Mouse (Mus musculus) midbrain, postnatal 0 days (tissue): Measurements from ENCODE around the gene Slc25a29. TPM values are rescaled to one million over a fixed set of nuclear protein-coding genes. Genes with fewer than 3 reads are reported as not detected.

Experiments
- ATAC-seq: fragments of 200-750 bp; cut with Nextera tagmentation; 2 replicates; pipeline ENCODE4 v1.8.0; 2017; ENCODE audit warnings: moderate number of reproducible peaks, mild to moderate bottlenecking, moderate TSS enrichment, moderate library complexity; ENCODE audit not compliant: low FRiP score
- DNase-seq: peaks from one replicate; pipeline ENCODE4 v3.0.0-alpha.2; 2015; ENCODE audit warnings: low spot score
- H3K27ac ChIP-seq: fragments of 300-500 bp; sonication (generic); 2 replicates; pipeline ENCODE4 v1.5.1; 2014; ENCODE audit warnings: low read depth, mild to moderate bottlenecking, low read length, mixed read lengths
- H3K27me3 ChIP-seq: fragments of 300-500 bp; sonication (generic); 2 replicates; pipeline ENCODE4 v1.6.1; 2014; ENCODE audit warnings: low read length, control low read depth, mixed read lengths; ENCODE audit not compliant: insufficient read depth
- H3K36me3 ChIP-seq: fragments of 300-500 bp; sonication (generic); 2 replicates; pipeline ENCODE4 v1.6.1; 2014; ENCODE audit warnings: low read length, control low read depth, mixed read lengths; ENCODE audit not compliant: insufficient read depth
- H3K4me1 ChIP-seq: fragments of 300-500 bp; sonication (generic); 2 replicates; pipeline ENCODE4 v1.6.1; 2014; ENCODE audit warnings: mild to moderate bottlenecking, control low read depth, antibody characterized with exemption, low read length, mixed read lengths; ENCODE audit not compliant: insufficient read depth
- H3K4me2 ChIP-seq: fragments of 300-500 bp; sonication (generic); 2 replicates; pipeline ENCODE4 v1.6.1; 2014; ENCODE audit warnings: low read depth, mild to moderate bottlenecking, low read length, mixed read lengths; ENCODE audit not compliant: poor library complexity, severe bottlenecking
- H3K4me3 ChIP-seq: fragments of 300-500 bp; sonication (generic); 2 replicates; pipeline ENCODE4 v1.5.1; 2014; ENCODE audit warnings: low read depth, mild to moderate bottlenecking, low read length, moderate library complexity
- H3K9ac ChIP-seq: fragments of 300-500 bp; sonication (generic); replicated peaks from 2 replicates; pipeline ENCODE4 v1.6.1; 2014; ENCODE audit warnings: mild to moderate bottlenecking, low read length, moderate library complexity, mixed read lengths; ENCODE audit not compliant: poor library complexity, severe bottlenecking
- H3K9me3 ChIP-seq: fragments of 300-500 bp; sonication (generic); 2 replicates; pipeline ENCODE4 v1.6.1; 2016; ENCODE audit warnings: low read length, control low read depth
- CTCF ChIP-seq: IDR thresholded peaks from 2 replicates; pipeline ENCODE4 v1.5.1; 2016; ENCODE audit warnings: antibody characterized with exemption, mild to moderate bottlenecking
- WGBS: fragments of 180-500 bp; shearing (Covaris S2); extraction: QIAGEN DNeasy Blood & Tissue Kit; methylation state at CpG from one replicate; pipeline ENCODE4 v1.1.7; 2014; 5-methylcytosine and 5-hydroxymethylcytosine counted together
- polyA plus RNA-seq: library from polyadenylated mRNA; unstranded; fragments of >200 nt; fragmentation: Nextera tagmentation; extraction: Ambion mirVana; gene quantifications from 2 replicates; pipeline ENCODE4 v1.2.1, GENCODE M21; 2015
- total RNA-seq: library from RNA; depleted of rRNA; stranded (reverse); fragments of >200 nt; gene quantifications from 2 replicates; pipeline ENCODE4 v1.2.3, GENCODE M21; 2014

Gene Slc25a29
- total and polyA plus RNA-seq, 2 experiments from 2014 or later, result 14.6 to 20.1 TPM

- H3K9ac ChIP-seq, result no peak overlapping the region
- H3K4me3 ChIP-seq, result no peak overlapping the region
- H3K27ac ChIP-seq, result no peak overlapping the region
- no peaks in the 10 kb centered on the region; the same call in 1 of the 2 replicates for H3K36me3 ChIP-seq
- no peaks in the 10 kb centered on the region for H3K27me3 ChIP-seq
- H3K4me2 ChIP-seq, result no peak overlapping the region
- ATAC-seq (no peak), DNase-seq (no peak)
- WGBS, result 92% methylated on average over 3 of the region's 3 CpGs
- H3K9me3 ChIP-seq, result no peaks in the 10 kb centered on the region
- no peak for TF ChIP-seq CTCF
- H3K4me1 ChIP-seq, result peaks cover 24% of the 10 kb centered on the region
These were observed 2.3 kb downstream of the Slc25a29 start for GRCm38 (mm10) chr12:108833408-108833807.

GRCm38 (mm10) chr12:108832851-108833250, 2.8 kb downstream of the Slc25a29 start:
- DNase-seq (no peak), ATAC-seq (no peak)
- no peaks in the 10 kb centered on the region for H3K27me3 ChIP-seq
- H3K4me1 ChIP-seq, result peaks cover 22% of the 10 kb centered on the region
- WGBS, result 78% methylated on average over 8 of the region's 8 CpGs
- no peak overlapping the region for H3K27ac ChIP-seq
- no peak overlapping the region for H3K9ac ChIP-seq
- no peak overlapping the region for H3K4me2 ChIP-seq
- no peak for TF ChIP-seq CTCF
- H3K4me3 ChIP-seq, result no peak overlapping the region
- no peaks in the 10 kb centered on the region; the same call in 1 of the 2 replicates for H3K36me3 ChIP-seq
- H3K9me3 ChIP-seq, result no peaks in the 10 kb centered on the region

GRCm38 (mm10) chr12:108831966-108832643, 3.6 kb downstream of the Slc25a29 start:
- ATAC-seq (no peak), DNase-seq (peak; percentile 18)
- Histone ChIP-seq H3K4me1 (peaks cover 15% of the 10 kb centered on the region), H3K9ac (no peak overlapping the region), H3K36me3 (peaks cover 2% of the 10 kb centered on the region; the same call in 1 of the 2 replicates), H3K4me2 (no peak overlapping the region), H3K9me3 (no peaks in the 10 kb centered on the region), H3K4me3 (no peak overlapping the region), H3K27me3 (no peaks in the 10 kb centered on the region), H3K27ac (no peak overlapping the region)
- no peak for TF ChIP-seq CTCF
- WGBS, result 64% methylated on average over 9 of the region's 9 CpGs

GRCm38 (mm10) chr12:108830358-108830757, 5.3 kb downstream of the Slc25a29 start:
- DNase-seq (no peak), ATAC-seq (no peak)
- Histone ChIP-seq H3K9me3 (no peaks in the 10 kb centered on the region), H3K9ac (no peak overlapping the region), H3K27me3 (no peaks in the 10 kb centered on the region), H3K36me3 (peaks cover 11% of the 10 kb centered on the region; the same call in 1 of the 2 replicates), H3K4me1 (peaks cover 9% of the 10 kb centered on the region; the same call in 1 of the 2 replicates), H3K4me2 (no peak overlapping the region), H3K27ac (no peak overlapping the region), H3K4me3 (no peak overlapping the region)
- WGBS, result 88% methylated on average over 6 of the region's 6 CpGs
- no peak for TF ChIP-seq CTCF

- Histone ChIP-seq H3K4me2 (no peak overlapping the region), H3K27me3 (no peaks in the 10 kb centered on the region), H3K27ac (no peak overlapping the region), H3K4me3 (no peak overlapping the region), H3K36me3 (peaks cover 11% of the 10 kb centered on the region; the same call in 1 of the 2 replicates), H3K9ac (no peak overlapping the region), H3K4me1 (peaks cover 5% of the 10 kb centered on the region; the same call in 1 of the 2 replicates), H3K9me3 (no peaks in the 10 kb centered on the region)
- DNase-seq (no peak), ATAC-seq (no peak)
- WGBS, result 78% methylated on average over 5 of the region's 5 CpGs
- TF ChIP-seq CTCF, result no peak
These were observed 6.0 kb downstream of the Slc25a29 start for GRCm38 (mm10) chr12:108829636-108830035.

GRCm38 (mm10) chr12:108827641-108828040, 8.0 kb downstream of the Slc25a29 start:
- Histone ChIP-seq H3K27me3 (no peaks in the 10 kb centered on the region), H3K9ac (no peak overlapping the region), H3K36me3 (peaks cover 11% of the 10 kb centered on the region; the same call in 1 of the 2 replicates), H3K27ac (no peak overlapping the region), H3K9me3 (no peaks in the 10 kb centered on the region), H3K4me1 (no peaks in the 10 kb centered on the region), H3K4me3 (no peak overlapping the region), H3K4me2 (no peak overlapping the region)
- DNase-seq (no peak), ATAC-seq (no peak)
- TF ChIP-seq CTCF, result no peak
- 99% methylated on average over 6 of the region's 6 CpGs for WGBS
